Mouse (Mus musculus) bone marrow macrophage, adult 2 months (primary cell): ENCODE measurements at regions not wholly inside any gene's neighbourhood (a gene's known extent, or its start where the extent isn't known, plus 50 kb on each side); places are given as distances from the start of the nearest gene placed in this dataset.

Experiments used
- CTCF ChIP-seq: IDR thresholded peaks from 2 replicates; pipeline ENCODE4 v1.5.1; 2012; ENCODE audit warnings: low read depth, mild to moderate bottlenecking, low read length, moderate library complexity
- POLR2A ChIP-seq: IDR thresholded peaks from 2 replicates; pipeline ENCODE4 v1.6.1; 2012; ENCODE audit warnings: mild to moderate bottlenecking, low read depth, low read length, borderline replicate concordance

- TF ChIP-seq POLR2A: no peak
- no peak for TF ChIP-seq CTCF
Measured at GRCm38 (mm10) chr8:103469049-103469448, 632.4 kb upstream of the Cdh5 start.
